Mouse (Mus musculus) CD4-positive, CD25-positive, alpha-beta regulatory T cell, adult 2 months (primary cell): ENCODE data around the gene 1600014C23Rik.
A peak's percentile ranks its signal among the peaks of the same experiment; 100 is the strongest.

Experiments used
- DNase-seq: peaks from one replicate; pipeline ENCODE4 v3.0.0-alpha.2; 2012; ENCODE audit warnings: low read depth, low spot score

The 1600014C23Rik gene

GRCm38 (mm10) chr17:45726249-45726648 lies 7.4 kb downstream of the 1600014C23Rik start:
- DNase-seq, result no peak

GRCm38 (mm10) chr17:45724574-45724921 lies 9.1 kb downstream of the 1600014C23Rik start:
- DNase-seq, result no peak

- DNase-seq, result peak; percentile 83
Measured at GRCm38 (mm10) chr17:45723732-45724573, 9.7 kb downstream of the 1600014C23Rik start.

- DNase-seq, result peak; percentile 79
Measured at GRCm38 (mm10) chr17:45718323-45718722, 15.3 kb downstream of the 1600014C23Rik start.

- DNase-seq, result no peak
Measured at GRCm38 (mm10) chr17:45711525-45711924, 22.1 kb downstream of the 1600014C23Rik start.

- DNase-seq, result no peak
Measured at GRCm38 (mm10) chr17:45710407-45710806, 23.2 kb downstream of the 1600014C23Rik start.

- DNase-seq, result no peak
Measured at GRCm38 (mm10) chr17:45709829-45710228, 23.8 kb downstream of the 1600014C23Rik start.

GRCm38 (mm10) chr17:45708179-45708578 lies 25.5 kb downstream of the 1600014C23Rik start:
- DNase-seq, result no peak

- DNase-seq, result no peak
Measured at GRCm38 (mm10) chr17:45707376-45707775, 26.3 kb downstream of the 1600014C23Rik start.

- DNase-seq, result no peak
Measured at GRCm38 (mm10) chr17:45706796-45707195, 26.8 kb downstream of the 1600014C23Rik start.

GRCm38 (mm10) chr17:45703187-45703586 lies 30.5 kb downstream of the 1600014C23Rik start:
- DNase-seq, result no peak

GRCm38 (mm10) chr17:45702254-45702653 lies 31.4 kb downstream of the 1600014C23Rik start:
- DNase-seq, result no peak

GRCm38 (mm10) chr17:45701236-45701591 lies 32.4 kb downstream of the 1600014C23Rik start:
- DNase-seq, result no peak

- no peak for DNase-seq
Measured at GRCm38 (mm10) chr17:45700496-45701235, 33.0 kb downstream of the 1600014C23Rik start.

GRCm38 (mm10) chr17:45699039-45699740 lies 34.5 kb downstream of the 1600014C23Rik start:
- no peak for DNase-seq

- no peak for DNase-seq
Measured at GRCm38 (mm10) chr17:45698368-45698767, 35.3 kb downstream of the 1600014C23Rik start.

- no peak for DNase-seq
Measured at GRCm38 (mm10) chr17:45696981-45697380, 36.7 kb downstream of the 1600014C23Rik start.

GRCm38 (mm10) chr17:45695227-45696120 lies 38.2 kb downstream of the 1600014C23Rik start:
- no peak for DNase-seq

- no peak for DNase-seq
Measured at GRCm38 (mm10) chr17:45693812-45694565, 39.7 kb downstream of the 1600014C23Rik start.

- no peak for DNase-seq
Measured at GRCm38 (mm10) chr17:45692159-45692558, 41.5 kb downstream of the 1600014C23Rik start.
